Mouse (Mus musculus): Measurements from ENCODE around the gene Pacrg.

DNA sequence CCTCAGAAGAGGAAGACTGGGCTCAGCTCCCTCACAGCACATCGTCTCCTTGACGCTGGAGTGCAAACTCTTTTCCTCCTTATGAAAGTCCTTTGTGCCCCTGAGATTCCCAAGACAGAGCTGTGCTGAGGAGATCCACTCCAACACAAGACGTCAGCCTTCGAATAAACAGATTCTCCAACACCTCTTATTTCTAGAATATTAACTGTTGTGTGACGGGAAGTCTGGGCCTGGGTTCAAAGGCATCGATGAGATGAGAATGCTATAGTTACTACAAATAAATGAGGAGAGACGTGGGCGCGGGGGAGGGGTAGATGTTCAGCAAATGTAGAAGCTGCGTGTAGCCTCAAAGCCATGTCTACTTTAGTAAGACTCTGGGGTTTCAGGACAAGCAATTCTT, 270.8 kb downstream of the Pacrg start:
- TF ChIP-seq TBP (IDR thresholded peaks at IDR 0.05; ENCODE audit: low read depth, low read length) (no peak), CHD1 (IDR thresholded peaks at IDR 0.05; ENCODE audit: low read depth, low read length) (no peak), CTCF (IDR thresholded peaks at IDR 0.05 in 2 of 3, conservative IDR thresholded peaks at IDR 0.05 in 1 of 3; ENCODE audit: control insufficient read depth in 1 of 3, insufficient read depth in 1 of 3, low read depth in 2 of 3, low read length in 3 of 3, poor library complexity in 1 of 3, severe bottlenecking in 1 of 3) (no peak), POLR2A (IDR thresholded peaks at IDR 0.05; ENCODE audit: control insufficient read depth in 1 of 2, insufficient read depth in 1 of 2, low read depth in 1 of 2, low read length in 2 of 2, poor library complexity in 1 of 2) (no peak), USF1 (IDR thresholded peaks at IDR 0.05; ENCODE audit: low read depth, low read length) (no peak), GATA1 (IDR thresholded peaks at IDR 0.05; ENCODE audit: low read depth, low read length) (no peak)

All from MEL (cell line).